ENCODE assay signal across 8 mouse cellular contexts in the genomic region with DNA sequence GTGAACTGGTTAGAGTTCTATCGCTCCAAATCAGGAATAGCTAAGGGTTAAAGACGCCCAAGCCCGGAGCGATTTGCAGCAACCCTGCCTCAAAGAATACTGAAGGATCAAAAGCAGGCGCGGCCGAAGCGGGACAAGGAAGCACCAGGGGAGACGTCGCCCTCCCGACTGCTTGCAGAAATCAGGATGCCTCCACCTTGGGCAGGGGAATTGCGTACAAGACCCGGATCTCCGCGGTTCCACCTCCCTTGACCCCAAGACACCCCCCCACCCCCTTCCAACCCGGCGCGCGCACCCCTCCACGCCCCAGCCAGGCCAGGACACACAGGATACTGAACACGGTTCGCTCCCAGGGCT. TPM values are rescaled to one million over a fixed set of nuclear protein-coding genes. Genes with fewer than 3 reads are reported as not detected.
DNase-seq lines count a peak whose midpoint lies in the region; ATAC-seq and TF ChIP-seq lines count a peak whose summit lies in the region.

No protein-coding gene starts in this region.

- H3K4me2 ChIP-seq in kidney, embryonic 15.5 days: peak overlapping the region; percentile 85
- peak overlapping the region; percentile 59 for H3K4me2 ChIP-seq in forebrain, embryonic 13.5 days
- peak overlapping the region; percentile 85 for H3K4me2 ChIP-seq in liver, embryonic 13.5 days

- POLR2A ChIA-PET in Patski (lab: Charles Lee): no interaction called here

- peak overlapping the region; percentile 74 for H3K4me3 ChIP-seq in kidney, embryonic 15.5 days (replicated peaks)
- peak overlapping the region; percentile 62 for H3K4me3 ChIP-seq in forebrain, embryonic 13.5 days
- peak overlapping the region; percentile 78 for H3K4me3 ChIP-seq in liver, embryonic 13.5 days (replicated peaks)

- CTCF ChIA-PET in Patski (lab: Charles Lee): no interaction called here

- TF ChIP-seq CTCF in Patski (IDR thresholded peaks at IDR 0.05): no peak

- H3K27ac ChIP-seq in kidney, embryonic 15.5 days: peak overlapping the region; percentile 88
- peak overlapping the region; percentile 74 for H3K27ac ChIP-seq in forebrain, embryonic 13.5 days
- H3K27ac ChIP-seq in liver, embryonic 13.5 days: peak overlapping the region; percentile 78

- H3K9ac ChIP-seq in kidney, embryonic 15.5 days: peak overlapping the region; percentile 65
- H3K9ac ChIP-seq in forebrain, embryonic 13.5 days: peak overlapping the region; percentile 74
- peak overlapping the region; percentile 85 for H3K9ac ChIP-seq in liver, embryonic 13.5 days

- peaks cover 38% of the 10 kb centered on the region for H3K4me1 ChIP-seq in kidney, embryonic 15.5 days
- H3K4me1 ChIP-seq in forebrain, embryonic 13.5 days: peaks cover 25% of the 10 kb centered on the region
- peaks cover 53% of the 10 kb centered on the region for H3K4me1 ChIP-seq in liver, embryonic 13.5 days (replicated peaks)

- in situ Hi-C loops in Patski (cut with MboI; ENCODE audit: low pct_unique_long_range_greater_than_20kb): no loop called here

- under 1% methylated on average over 22 of the region's 22 CpGs for WGBS in kidney, embryonic 15.5 days
- WGBS in forebrain, embryonic 13.5 days: under 1% methylated on average over 22 of the region's 22 CpGs
- under 1% methylated on average over 22 of the region's 22 CpGs for WGBS in liver, embryonic 13.5 days (ENCODE audit: insufficient replicate concordance)

- no peaks in the 10 kb centered on the region for H3K9me3 ChIP-seq in kidney, embryonic 15.5 days (replicated peaks)
- no peaks in the 10 kb centered on the region for H3K9me3 ChIP-seq in forebrain, embryonic 13.5 days (replicated peaks)
- H3K9me3 ChIP-seq in liver, embryonic 13.5 days (replicated peaks): no peaks in the 10 kb centered on the region

- no peak for ATAC-seq in kidney, embryonic 15.5 days (replicated peaks; ENCODE audit: low FRiP score)
- ATAC-seq in Patski: peak; percentile 13
- peak; percentile 52 for ATAC-seq in forebrain, embryonic 13.5 days
- ATAC-seq in liver, embryonic 13.5 days (ENCODE audit: low read depth): peak; percentile 22

- H3K27me3 ChIP-seq in kidney, embryonic 15.5 days: no peaks in the 10 kb centered on the region
- H3K27me3 ChIP-seq in Patski: no peaks in the 10 kb centered on the region
- H3K27me3 ChIP-seq in forebrain, embryonic 13.5 days: no peaks in the 10 kb centered on the region
- no peaks in the 10 kb centered on the region for H3K27me3 ChIP-seq in liver, embryonic 13.5 days

- H3K36me3 ChIP-seq in kidney, embryonic 15.5 days: no peaks in the 10 kb centered on the region
- no peaks in the 10 kb centered on the region for H3K36me3 ChIP-seq in forebrain, embryonic 13.5 days (ENCODE audit: poor library complexity, severe bottlenecking)
- H3K36me3 ChIP-seq in liver, embryonic 13.5 days: 0 out of 2 replicates have a peak, but pooled peaks cover 3% of the 10 kb centered on the region

- DNase-seq in kidney, postnatal 10 days: no peak
- no peak for DNase-seq in Patski (ENCODE audit: low read depth, low spot score)
- no peak for DNase-seq in liver, embryonic 13.5 days
- no peak for DNase-seq in retina, embryonic 14.5 days (ENCODE audit: low spot score)
- no peak for DNase-seq in thymus, postnatal 0 days (ENCODE audit: low spot score)
- DNase-seq in thymus, postnatal 10 days (ENCODE audit: low spot score in 2 of 2): no peak

RNA-seq across cellular contexts. Expression of a gene that starts 0.4 kb away (rescaled TPM):
- 192 and 214 TPM in 2 replicates for polyA plus RNA-seq in kidney, embryonic 15.5 days (2015; fragmentation: Nextera tagmentation; extraction: Ambion mirVana)
- polyA plus RNA-seq in Patski (2021): 57.6 TPM
- 182 and 185 TPM in 2 replicates for polyA plus RNA-seq in forebrain, embryonic 13.5 days (2015; fragmentation: Nextera tagmentation; extraction: Ambion mirVana)
- 61.4 and 67.2 TPM in 2 replicates for polyA plus RNA-seq in liver, embryonic 13.5 days (2015; fragmentation: Nextera tagmentation; extraction: Ambion mirVana)
- polyA plus RNA-seq in thymus, postnatal 0 days (2015; fragmentation: Nextera tagmentation; extraction: Ambion mirVana): 212 and 214 TPM in 2 replicates

RNA-seq across cellular contexts. Expression of a gene that starts 39.7 kb away (rescaled TPM):
- polyA plus RNA-seq in kidney, embryonic 15.5 days (2015; fragmentation: Nextera tagmentation; extraction: Ambion mirVana): 61.6 and 63.3 TPM in 2 replicates
- polyA plus RNA-seq in Patski (2021): 52.7 TPM
- polyA plus RNA-seq in forebrain, embryonic 13.5 days (2015; fragmentation: Nextera tagmentation; extraction: Ambion mirVana): 89.6 and 106 TPM in 2 replicates
- polyA plus RNA-seq in liver, embryonic 13.5 days (2015; fragmentation: Nextera tagmentation; extraction: Ambion mirVana): 50.0 and 50.3 TPM in 2 replicates
- 110 and 118 TPM in 2 replicates for polyA plus RNA-seq in thymus, postnatal 0 days (2015; fragmentation: Nextera tagmentation; extraction: Ambion mirVana)
